Mouse (Mus musculus): ENCODE measurements around the gene Nxph3.

Gene Nxph3

GRCm38 (mm10) chr11:95514298-95514861, at the start of gene Nxph3:
TSS of gene Nxph3 (minus strand) at chr11:95514570.
- peak; percentile 46 for DNase-seq (ENCODE audit: low spot score)

- DNase-seq (ENCODE audit: low spot score), result no peak
Measured at GRCm38 (mm10) chr11:95563849-95564248, 49.5 kb upstream of the Nxph3 start.

GRCm38 (mm10) chr11:95560773-95561172, 46.4 kb upstream of the Nxph3 start:
- no peak for DNase-seq (ENCODE audit: low spot score)

- DNase-seq (ENCODE audit: low spot score), result no peak
Measured at GRCm38 (mm10) chr11:95559761-95560160, 45.4 kb upstream of the Nxph3 start.

GRCm38 (mm10) chr11:95557719-95558118, 43.3 kb upstream of the Nxph3 start:
- DNase-seq (ENCODE audit: low spot score), result peak; percentile 27

GRCm38 (mm10) chr11:95557032-95557431, 42.7 kb upstream of the Nxph3 start:
- no peak for DNase-seq (ENCODE audit: low spot score)

- no peak for DNase-seq (ENCODE audit: low spot score)
Measured at GRCm38 (mm10) chr11:95555279-95555678, 40.9 kb upstream of the Nxph3 start.

GRCm38 (mm10) chr11:95550301-95551021, 36.1 kb upstream of the Nxph3 start:
- no peak for DNase-seq (ENCODE audit: low spot score)

- DNase-seq (ENCODE audit: low spot score), result no peak
Measured at GRCm38 (mm10) chr11:95546021-95546782, 31.8 kb upstream of the Nxph3 start.

- no peak for DNase-seq (ENCODE audit: low spot score)
Measured at GRCm38 (mm10) chr11:95544546-95545327, 30.4 kb upstream of the Nxph3 start.

- no peak for DNase-seq (ENCODE audit: low spot score)
Measured at GRCm38 (mm10) chr11:95540637-95541385, 26.4 kb upstream of the Nxph3 start.

GRCm38 (mm10) chr11:95538378-95539104, 24.2 kb upstream of the Nxph3 start:
- DNase-seq (ENCODE audit: low spot score), result no peak

- peak; percentile 71 for DNase-seq (ENCODE audit: low spot score)
Measured at GRCm38 (mm10) chr11:95533484-95534160, 19.3 kb upstream of the Nxph3 start.

- no peak for DNase-seq (ENCODE audit: low spot score)
Measured at GRCm38 (mm10) chr11:95532353-95533072, 18.1 kb upstream of the Nxph3 start.

GRCm38 (mm10) chr11:95528231-95528630, 13.9 kb upstream of the Nxph3 start:
- DNase-seq (ENCODE audit: low spot score), result no peak

- no peak for DNase-seq (ENCODE audit: low spot score)
Measured at GRCm38 (mm10) chr11:95527307-95527706, 12.9 kb upstream of the Nxph3 start.

- no peak for DNase-seq (ENCODE audit: low spot score)
Measured at GRCm38 (mm10) chr11:95521563-95521962, 7.2 kb upstream of the Nxph3 start.

GRCm38 (mm10) chr11:95520456-95521072, 6.2 kb upstream of the Nxph3 start:
- DNase-seq (ENCODE audit: low spot score), result peak; percentile 68

GRCm38 (mm10) chr11:95519996-95520395, 5.6 kb upstream of the Nxph3 start:
- no peak for DNase-seq (ENCODE audit: low spot score)

Measured in ovary, adult 18-20 months (tissue).